Mouse (Mus musculus) kidney, adult 2 months (tissue): ENCODE measurements around the gene Mab21l3.

Experiments used
- CTCF ChIP-seq: fragments of 200-500 bp; conservative IDR thresholded peaks from 2 replicates; pipeline ENCODE4 v1.5.1; 2011; ENCODE audit warnings: low read depth, mild to moderate bottlenecking, control low read depth, low read length, moderate library complexity, mixed read lengths; ENCODE audit not compliant: insufficient read depth, insufficient read length
- POLR2A ChIP-seq: fragments of 200-500 bp; IDR thresholded peaks from one replicate; pipeline ENCODE4 v1.6.1; 2011; ENCODE audit warnings: low read depth, low read length, control low read depth

DNA sequence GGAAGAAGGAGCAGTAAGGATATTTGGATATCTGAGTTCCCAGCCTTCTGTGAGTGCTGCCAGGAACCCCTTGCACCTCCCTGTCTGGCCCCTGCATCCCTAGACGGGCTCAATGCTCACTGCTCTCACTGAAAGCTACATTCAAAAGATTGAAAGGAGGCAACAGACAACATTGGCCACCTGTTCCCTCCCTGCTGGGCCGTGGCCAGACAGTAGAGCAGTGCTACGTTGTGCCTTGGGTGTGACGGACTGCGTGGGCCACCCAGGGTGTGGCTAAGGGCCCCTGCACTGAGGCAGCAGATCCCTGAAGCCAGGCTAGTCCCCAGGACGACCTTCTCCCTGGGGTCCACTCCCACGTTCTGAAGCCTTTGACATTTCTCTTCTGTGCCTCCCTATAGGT lies 52.5 kb downstream of the Mab21l3 start:
- no peak for TF ChIP-seq POLR2A
- TF ChIP-seq CTCF: no peak
